Mouse (Mus musculus) limb, embryonic 15.5 days (tissue): ENCODE measurements around the gene Ugt1a6a. TPM values are rescaled to one million over a fixed set of nuclear protein-coding genes. Genes with fewer than 3 reads are reported as not detected.

Source experiments
- ATAC-seq: fragments of 200-750 bp; cut with Nextera tagmentation; 2 replicates; pipeline ENCODE4 v1.8.0; 2017; ENCODE audit warnings: low read depth, moderate TSS enrichment; ENCODE audit not compliant: insufficient number of reproducible peaks, low FRiP score, low TSS enrichment
- H3K27ac ChIP-seq: fragments of 300-500 bp; sonication (generic); 2 replicates; pipeline ENCODE4 v1.5.1; 2015; ENCODE audit warnings: moderate library complexity, mild to moderate bottlenecking, inconsistent platforms
- H3K27me3 ChIP-seq: fragments of 300-500 bp; sonication (generic); 2 replicates; pipeline ENCODE4 v1.6.1; 2015; ENCODE audit warnings: inconsistent platforms
- H3K36me3 ChIP-seq: fragments of 300-500 bp; sonication (generic); 2 replicates; pipeline ENCODE4 v1.6.1; 2015; ENCODE audit warnings: inconsistent platforms
- H3K4me1 ChIP-seq: fragments of 300-500 bp; sonication (generic); 2 replicates; pipeline ENCODE4 v1.6.1; 2015; ENCODE audit warnings: inconsistent platforms
- H3K4me2 ChIP-seq: fragments of 300-500 bp; sonication (generic); 2 replicates; pipeline ENCODE4 v1.6.1; 2015; ENCODE audit warnings: mild to moderate bottlenecking, inconsistent platforms
- H3K4me3 ChIP-seq: fragments of 300-500 bp; sonication (generic); 2 replicates; pipeline ENCODE4 v1.5.1; 2015; ENCODE audit warnings: mild to moderate bottlenecking, inconsistent platforms
- H3K9ac ChIP-seq: fragments of 300-500 bp; sonication (generic); 2 replicates; pipeline ENCODE4 v1.6.1; 2015; ENCODE audit warnings: inconsistent platforms
- H3K9me3 ChIP-seq: fragments of 300-500 bp; sonication (generic); 2 replicates; pipeline ENCODE4 v1.6.1; 2016; ENCODE audit warnings: inconsistent platforms
- WGBS: fragments of 180-500 bp; shearing (Covaris S2); methylation state at CpG from one replicate; pipeline ENCODE4 v1.1.7; 2015; 5-methylcytosine and 5-hydroxymethylcytosine counted together
- polyA plus RNA-seq: library from polyadenylated mRNA; unstranded; fragments of >200 nt; fragmentation: Nextera tagmentation; extraction: Ambion mirVana; gene quantifications from 2 replicates; pipeline ENCODE4 v1.2.1, GENCODE M21; 2015

The Ugt1a6a gene
- polyA plus RNA-seq, 1 experiment from 2014 or later: 7.5 TPM

DNA sequence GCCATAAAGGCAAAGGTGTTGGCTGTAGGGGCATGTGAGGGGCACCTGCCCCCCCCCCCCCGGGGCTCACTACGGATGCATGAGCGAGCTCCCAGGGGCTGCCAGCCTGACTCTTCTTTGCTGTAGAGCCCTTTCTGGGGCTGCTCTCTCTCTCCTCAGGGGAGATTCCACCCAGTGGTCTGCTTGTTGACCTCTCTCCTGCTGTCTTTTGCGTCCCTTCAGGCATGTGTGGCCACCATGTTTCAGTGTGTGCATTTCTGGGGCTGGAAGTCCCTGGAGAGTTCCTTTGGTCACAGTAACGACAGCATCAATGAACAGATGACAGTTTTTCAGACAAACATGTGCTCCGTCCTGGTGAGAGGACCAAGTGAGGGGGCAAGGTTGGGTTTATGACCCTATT lies 123.8 kb downstream of the Ugt1a6a start:
- H3K4me2 ChIP-seq: no peak overlapping the region
- H3K9me3 ChIP-seq: 0 out of 2 replicates have a peak, but pooled peaks cover 5% of the 10 kb centered on the region
- no peaks in the 10 kb centered on the region for H3K27me3 ChIP-seq
- H3K36me3 ChIP-seq: peaks cover 42% of the 10 kb centered on the region
- no peak for ATAC-seq
- H3K4me3 ChIP-seq: no peak overlapping the region
- no peak overlapping the region for H3K27ac ChIP-seq
- peaks cover 14% of the 10 kb centered on the region for H3K4me1 ChIP-seq
- WGBS: 66% methylated on average over 6 of the region's 6 CpGs
- H3K9ac ChIP-seq: no peak overlapping the region

DNA sequence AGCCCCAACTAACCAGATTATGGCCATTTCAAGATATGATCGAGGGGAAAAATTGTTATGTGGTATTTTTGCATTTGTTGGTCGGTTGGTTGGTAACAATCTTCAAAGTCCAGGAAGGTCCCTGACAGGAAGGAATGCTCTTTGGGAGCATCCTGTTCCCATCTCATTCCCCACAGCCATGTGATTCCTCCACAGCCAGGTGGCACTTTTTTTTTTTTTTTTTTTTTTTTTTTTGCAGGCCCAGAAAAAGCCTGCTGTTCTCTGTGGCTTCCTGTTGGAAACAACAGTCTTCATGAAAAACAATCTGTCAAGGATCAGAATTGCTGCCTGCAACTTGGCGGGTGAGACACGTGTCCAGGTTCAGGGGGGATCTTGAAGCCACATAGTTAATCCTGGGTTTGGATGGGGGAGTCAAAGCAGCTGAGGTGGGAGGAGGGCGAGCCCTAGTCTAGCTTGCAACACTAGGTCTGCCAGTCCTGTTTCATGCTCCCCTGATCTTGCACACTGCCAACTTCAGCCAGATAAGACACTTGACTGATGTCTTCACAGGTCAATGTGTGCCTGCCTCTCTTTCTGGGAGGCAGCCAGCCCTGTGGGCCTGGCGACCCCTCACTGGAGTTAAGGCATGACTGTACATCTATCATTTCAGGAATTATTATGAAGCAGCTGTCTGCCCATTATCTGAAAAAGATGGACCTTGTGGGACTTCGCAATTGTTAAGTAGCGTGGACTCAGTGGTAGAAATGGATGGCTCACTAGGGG lies 124.5 kb downstream of the Ugt1a6a start:
- 72% methylated on average over 8 of the region's 8 CpGs for WGBS
- no peak for ATAC-seq
- H3K27me3 ChIP-seq: no peaks in the 10 kb centered on the region

DNA sequence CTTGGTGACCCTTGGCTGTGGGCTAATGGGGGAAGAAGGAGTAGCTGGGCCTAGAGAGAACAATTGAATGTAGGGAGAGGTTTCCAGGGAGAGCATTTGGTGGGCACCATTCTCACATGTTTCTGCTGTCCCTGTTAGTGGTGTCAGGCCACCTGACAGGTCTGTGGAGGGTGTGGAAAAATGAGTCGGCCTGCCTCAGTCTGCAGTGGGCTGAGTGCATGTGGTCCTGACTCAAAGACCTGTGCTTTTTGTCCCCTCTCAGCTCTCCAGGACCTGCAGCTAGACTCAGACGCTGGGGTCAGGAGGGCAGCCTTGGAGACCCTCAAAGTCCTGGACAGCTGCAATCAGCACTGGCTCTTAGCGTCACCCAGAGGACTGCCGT lies 125.0 kb downstream of the Ugt1a6a start:
- peaks cover 14% of the 10 kb centered on the region for H3K4me1 ChIP-seq
- 77% methylated on average over 4 of the region's 4 CpGs for WGBS
- H3K4me3 ChIP-seq: no peak overlapping the region
- no peak overlapping the region for H3K9ac ChIP-seq
- no peak overlapping the region for H3K4me2 ChIP-seq
- ATAC-seq: no peak
- H3K27ac ChIP-seq: no peak overlapping the region; the same call in 1 of the 2 replicates
- H3K9me3 ChIP-seq: 0 out of 2 replicates have a peak, but pooled peaks cover 5% of the 10 kb centered on the region
- peaks cover 55% of the 10 kb centered on the region for H3K36me3 ChIP-seq
- no peaks in the 10 kb centered on the region for H3K27me3 ChIP-seq

More for the DNA sequence above, 124.5 kb downstream of the Ugt1a6a start:
- Histone ChIP-seq H3K4me3 (no peak overlapping the region), H3K36me3 (peaks cover 50% of the 10 kb centered on the region), H3K4me1 (peaks cover 14% of the 10 kb centered on the region), H3K27ac (peak overlapping the region; percentile 1; the same call in 1 of the 2 replicates), H3K4me2 (no peak overlapping the region), H3K9me3 (0 out of 2 replicates have a peak, but pooled peaks cover 5% of the 10 kb centered on the region), H3K9ac (no peak overlapping the region)

DNA sequence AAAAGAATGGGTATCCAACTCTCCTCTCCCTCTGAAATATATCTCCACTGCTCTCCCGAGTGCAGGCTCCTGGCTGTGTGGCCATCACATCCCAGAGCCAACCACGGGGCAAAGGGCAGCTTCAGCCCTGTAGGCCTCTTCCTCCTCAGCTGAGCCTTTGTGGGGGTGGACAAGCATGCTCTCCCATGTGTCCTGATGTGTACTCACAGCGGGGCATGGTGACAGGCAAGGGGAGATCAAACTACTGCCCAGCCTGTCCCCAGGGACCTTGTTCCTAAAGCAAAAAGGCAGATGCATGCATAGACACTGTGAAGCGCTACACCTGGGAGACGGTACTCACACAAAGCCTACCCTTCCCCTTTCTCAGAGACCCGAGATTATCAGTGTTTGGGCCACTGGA lies 125.5 kb downstream of the Ugt1a6a start:
- H3K27me3 ChIP-seq: no peaks in the 10 kb centered on the region
- WGBS: 79% methylated on average over 6 of the region's 6 CpGs
- H3K36me3 ChIP-seq: peaks cover 60% of the 10 kb centered on the region
- H3K27ac ChIP-seq: no peak overlapping the region; the same call in 1 of the 2 replicates
- peaks cover 14% of the 10 kb centered on the region for H3K4me1 ChIP-seq
- no peak overlapping the region for H3K9ac ChIP-seq
- H3K4me3 ChIP-seq: no peak overlapping the region
- H3K4me2 ChIP-seq: no peak overlapping the region
- H3K9me3 ChIP-seq: 0 out of 2 replicates have a peak, but pooled peaks cover 3% of the 10 kb centered on the region
- peak; percentile 11 for ATAC-seq

DNA sequence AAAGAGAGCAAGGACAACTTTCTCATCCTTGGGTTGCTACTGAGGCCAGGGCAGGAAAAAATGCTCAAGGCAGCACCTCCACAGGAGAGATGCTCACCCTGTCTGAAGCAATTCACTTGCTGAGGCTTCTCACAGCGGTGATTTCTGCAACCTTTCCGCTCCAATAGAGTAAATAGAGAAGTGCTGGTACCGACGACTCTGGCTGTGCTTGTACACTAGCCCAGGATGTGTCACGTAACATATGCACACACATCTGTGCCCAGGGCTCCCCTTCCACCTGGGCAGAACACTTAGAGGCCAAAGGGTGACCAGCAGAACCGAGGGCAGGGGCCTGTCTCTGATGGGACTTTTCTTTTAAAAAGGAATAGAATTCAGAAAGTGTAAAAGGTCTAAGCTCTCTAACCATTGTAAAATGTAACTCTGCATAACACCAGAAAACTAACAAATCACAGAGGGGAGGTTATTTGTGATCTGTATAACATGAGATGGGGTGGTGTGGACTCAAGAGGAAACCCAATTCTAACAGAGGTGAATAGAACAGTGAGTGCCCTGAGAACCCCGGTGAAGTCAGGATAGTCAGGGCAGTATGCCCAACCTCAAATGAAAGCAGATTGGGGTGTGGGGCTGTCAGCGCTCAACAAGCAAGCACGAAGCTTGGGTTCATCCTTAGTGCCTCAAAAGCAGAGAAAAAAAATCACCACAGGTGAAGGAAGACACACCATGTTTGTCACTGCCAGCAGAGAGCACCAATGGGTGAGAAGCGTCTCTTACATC lies 126.2 kb downstream of the Ugt1a6a start:
- H3K9ac ChIP-seq: no peak overlapping the region
- ATAC-seq: no peak
- H3K9me3 ChIP-seq: no peaks in the 10 kb centered on the region
- H3K4me2 ChIP-seq: no peak overlapping the region
- H3K27me3 ChIP-seq: no peaks in the 10 kb centered on the region
- H3K27ac ChIP-seq: no peak overlapping the region
- peaks cover 67% of the 10 kb centered on the region for H3K36me3 ChIP-seq
- H3K4me1 ChIP-seq: peaks cover 14% of the 10 kb centered on the region
- H3K4me3 ChIP-seq: no peak overlapping the region
- 83% methylated on average over 10 of the region's 10 CpGs for WGBS

DNA sequence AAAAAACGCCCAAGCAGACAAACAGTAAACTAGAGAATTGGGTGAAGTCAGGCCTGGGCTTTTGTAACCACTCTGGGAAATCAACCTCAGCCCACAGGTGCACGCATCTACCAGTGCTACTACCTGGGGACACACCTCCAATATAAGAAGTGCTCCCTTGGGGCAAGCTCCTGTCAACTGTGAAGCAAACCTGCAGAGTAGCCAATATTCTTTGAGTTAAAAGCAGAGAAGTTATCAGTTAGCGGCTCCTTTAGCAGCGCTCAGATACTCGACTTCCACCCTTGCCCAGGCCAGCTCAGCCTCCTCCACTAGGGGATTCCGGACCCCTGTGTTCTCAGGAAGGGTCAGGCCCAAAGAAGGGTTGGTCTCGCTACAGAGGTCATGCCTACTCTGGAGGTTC lies 127.1 kb downstream of the Ugt1a6a start:
- Histone ChIP-seq H3K9me3 (no peaks in the 10 kb centered on the region), H3K9ac (no peak overlapping the region), H3K4me2 (no peak overlapping the region), H3K4me3 (no peak overlapping the region), H3K27me3 (no peaks in the 10 kb centered on the region), H3K4me1 (peaks cover 14% of the 10 kb centered on the region), H3K27ac (no peak overlapping the region; the same call in 1 of the 2 replicates), H3K36me3 (peaks cover 76% of the 10 kb centered on the region)
- no peak for ATAC-seq
- 80% methylated on average over 7 of the region's 7 CpGs for WGBS

DNA sequence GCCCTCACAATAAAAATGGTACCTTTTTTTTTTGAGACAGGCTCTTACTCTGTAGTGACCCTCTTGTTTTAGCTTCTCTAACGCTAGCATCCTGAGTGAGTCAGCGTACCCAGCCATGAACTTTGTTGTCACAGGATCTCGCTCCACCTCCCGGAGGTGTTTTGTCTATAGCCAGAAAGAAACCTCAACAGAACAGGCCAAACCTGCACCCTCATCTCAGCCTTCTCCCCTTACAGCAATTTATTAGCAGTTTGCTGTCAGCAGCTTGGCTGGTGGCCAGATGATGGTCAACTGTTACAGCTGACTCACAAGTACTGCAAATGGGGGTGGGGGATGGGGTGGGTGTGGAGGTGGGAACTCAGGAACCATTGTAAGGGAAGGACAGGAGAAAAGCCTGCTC lies 127.6 kb downstream of the Ugt1a6a start:
- Histone ChIP-seq H3K4me2 (no peak overlapping the region), H3K9me3 (no peaks in the 10 kb centered on the region), H3K27me3 (no peaks in the 10 kb centered on the region), H3K27ac (no peak overlapping the region; the same call in 1 of the 2 replicates), H3K4me3 (no peak overlapping the region), H3K36me3 (peaks cover 81% of the 10 kb centered on the region), H3K4me1 (peaks cover 14% of the 10 kb centered on the region), H3K9ac (no peak overlapping the region)
- WGBS: 70% methylated on average over 4 of the region's 4 CpGs
- ATAC-seq: 0 out of 2 replicates have a peak, but pooled peaks have one; percentile 1

DNA sequence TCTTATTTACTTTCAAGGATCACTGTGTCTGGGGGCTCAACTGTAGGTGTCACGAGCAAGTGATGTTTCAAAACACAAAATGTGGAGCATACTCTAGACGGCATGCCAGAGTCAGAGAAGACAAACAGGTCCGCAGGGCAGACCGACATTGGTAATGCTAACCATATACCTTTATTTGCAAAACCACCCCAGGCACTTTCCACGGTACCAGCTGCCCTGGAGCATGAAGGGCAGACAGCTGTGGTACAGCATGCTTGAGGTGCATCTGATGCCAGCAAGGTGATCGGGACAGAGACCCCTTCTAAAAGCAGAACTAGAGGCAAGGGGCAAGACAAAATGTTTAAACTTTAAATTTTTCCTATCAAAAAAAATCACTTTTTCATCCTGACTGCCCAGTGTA lies 128.4 kb downstream of the Ugt1a6a start:
- H3K9me3 ChIP-seq: no peaks in the 10 kb centered on the region
- H3K9ac ChIP-seq: no peak overlapping the region
- peaks cover 14% of the 10 kb centered on the region for H3K4me1 ChIP-seq
- no peaks in the 10 kb centered on the region for H3K27me3 ChIP-seq
- no peak for ATAC-seq
- H3K27ac ChIP-seq: 0 out of 2 replicates have a peak overlapping the region, but pooled peaks have one; percentile 0
- WGBS: 68% methylated on average over 6 of the region's 6 CpGs
- no peak overlapping the region for H3K4me3 ChIP-seq
- H3K36me3 ChIP-seq: peaks cover 88% of the 10 kb centered on the region
- H3K4me2 ChIP-seq: no peak overlapping the region

DNA sequence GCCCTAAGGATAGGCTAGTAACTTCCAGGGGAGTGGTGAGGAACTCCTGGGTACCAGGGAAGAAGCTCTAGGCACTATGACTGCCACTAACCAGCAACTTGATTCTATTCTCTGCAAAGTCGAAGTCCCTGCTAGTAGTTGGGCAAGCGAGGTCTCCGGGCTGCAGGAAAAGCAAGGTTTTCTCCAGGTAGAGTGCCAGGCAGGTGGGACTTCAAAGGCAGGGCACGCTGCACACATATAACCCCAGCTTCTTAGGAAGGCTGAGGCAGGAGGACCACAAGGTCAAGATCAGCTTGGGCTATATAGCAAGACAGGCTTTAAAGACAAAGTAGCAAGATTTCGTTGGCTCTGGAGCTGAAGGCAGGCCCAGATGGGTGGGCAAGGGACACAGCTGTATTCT lies 129.2 kb downstream of the Ugt1a6a start:
- no peak overlapping the region for H3K4me2 ChIP-seq
- H3K36me3 ChIP-seq: peaks cover 97% of the 10 kb centered on the region
- no peak overlapping the region for H3K4me3 ChIP-seq
- H3K27me3 ChIP-seq: no peaks in the 10 kb centered on the region
- no peak for ATAC-seq
- H3K27ac ChIP-seq: no peak overlapping the region
- 92% methylated on average over 5 of the region's 5 CpGs for WGBS
- peaks cover 14% of the 10 kb centered on the region for H3K4me1 ChIP-seq
- no peak overlapping the region for H3K9ac ChIP-seq
- H3K9me3 ChIP-seq: no peaks in the 10 kb centered on the region

DNA sequence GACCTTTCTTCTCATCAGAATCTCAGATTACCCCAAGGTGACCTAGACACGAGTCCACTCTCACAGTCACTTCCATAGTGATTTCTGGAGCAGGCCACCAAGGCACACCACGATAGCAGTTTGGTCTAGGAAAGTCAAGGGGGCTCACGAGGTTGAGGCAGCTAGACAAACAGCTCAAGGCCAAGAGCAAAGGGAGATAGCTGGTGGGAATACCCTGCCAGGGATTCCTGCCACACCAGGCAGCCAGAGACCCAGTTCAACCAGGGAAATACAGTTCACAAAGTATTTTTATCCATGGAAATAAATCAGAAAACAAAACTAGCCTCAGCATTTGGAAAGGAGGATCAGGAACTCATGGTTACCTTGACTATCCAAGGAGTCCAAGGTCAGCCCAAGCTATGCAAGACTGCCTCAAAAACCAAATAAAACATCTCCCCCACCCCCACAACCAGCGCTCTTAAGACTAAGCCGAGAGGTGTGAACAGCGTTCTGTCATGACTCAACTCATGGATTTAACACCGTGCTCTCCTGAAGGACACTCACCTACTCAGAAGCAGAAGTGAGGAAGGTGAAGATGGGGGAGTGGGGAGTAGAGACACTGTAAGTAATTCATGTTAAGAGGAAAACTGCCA lies 129.7 kb downstream of the Ugt1a6a start:
- Histone ChIP-seq H3K27ac (no peak overlapping the region), H3K4me3 (no peak overlapping the region), H3K9ac (no peak overlapping the region), H3K4me1 (peaks cover 10% of the 10 kb centered on the region), H3K9me3 (no peaks in the 10 kb centered on the region), H3K36me3 (peaks cover 99% of the 10 kb centered on the region), H3K4me2 (no peak overlapping the region), H3K27me3 (no peaks in the 10 kb centered on the region)
- 86% methylated on average over 7 of the region's 7 CpGs for WGBS
- no peak for ATAC-seq

DNA sequence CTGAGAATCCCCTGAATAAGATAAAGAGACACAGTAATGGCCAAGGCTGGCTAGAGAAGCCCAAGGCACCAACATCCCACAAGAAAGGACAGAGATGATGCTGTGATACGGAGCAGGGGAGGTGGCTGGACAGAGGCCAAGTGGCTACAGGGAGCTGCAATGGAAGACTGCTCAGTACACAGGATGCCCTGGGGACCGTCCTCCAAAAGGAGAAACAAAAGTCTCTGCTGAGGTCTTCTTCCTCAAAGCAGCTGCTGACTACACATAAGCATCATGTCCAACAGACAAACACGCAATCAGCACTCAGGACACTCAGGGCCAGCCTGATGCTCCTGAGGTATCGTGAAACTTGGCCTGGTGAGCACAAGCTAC lies 130.2 kb downstream of the Ugt1a6a start:
- H3K9ac ChIP-seq: no peak overlapping the region
- peaks cover 99% of the 10 kb centered on the region for H3K36me3 ChIP-seq
- ATAC-seq: no peak
- H3K27ac ChIP-seq: no peak overlapping the region
- no peak overlapping the region for H3K4me2 ChIP-seq
- WGBS: 77% methylated on average over 4 of the region's 4 CpGs
- peaks cover 7% of the 10 kb centered on the region for H3K4me1 ChIP-seq
- no peaks in the 10 kb centered on the region for H3K27me3 ChIP-seq
- H3K9me3 ChIP-seq: no peaks in the 10 kb centered on the region
- no peak overlapping the region for H3K4me3 ChIP-seq

DNA sequence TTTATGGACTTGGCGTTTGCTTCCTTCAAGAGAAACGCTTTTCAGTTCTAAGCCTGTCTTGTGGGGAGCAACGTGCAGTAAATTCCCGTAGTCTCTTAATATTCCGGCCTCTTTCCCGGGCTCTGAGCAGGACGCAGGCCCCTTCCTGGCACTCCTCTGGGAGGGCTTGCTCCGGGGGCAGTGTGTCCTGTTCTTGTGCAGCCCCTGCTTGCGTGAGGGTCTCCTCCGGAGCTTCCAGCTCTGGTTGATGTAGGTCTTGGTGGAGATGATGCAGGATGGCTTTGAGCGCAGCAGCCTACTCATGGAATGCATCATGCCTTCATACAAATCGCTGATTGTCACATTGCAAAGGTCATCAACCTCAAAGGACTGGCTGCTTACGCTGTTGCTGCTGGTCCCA lies 131.5 kb downstream of the Ugt1a6a start:
- no peaks in the 10 kb centered on the region for H3K9me3 ChIP-seq
- H3K4me3 ChIP-seq: no peak overlapping the region
- H3K36me3 ChIP-seq: peaks cover 90% of the 10 kb centered on the region
- no peak for ATAC-seq
- H3K27ac ChIP-seq: no peak overlapping the region
- no peak overlapping the region for H3K4me2 ChIP-seq
- peaks cover 7% of the 10 kb centered on the region; the same call in 1 of the 2 replicates for H3K4me1 ChIP-seq
- WGBS: 90% methylated on average over 13 of the region's 13 CpGs
- no peak overlapping the region for H3K9ac ChIP-seq
- H3K27me3 ChIP-seq: no peaks in the 10 kb centered on the region
